Mouse (Mus musculus): ENCODE measurements around the gene Fgf8. TPM values are rescaled to one million over a fixed set of nuclear protein-coding genes. Genes with fewer than 3 reads are reported as not detected.

Fgf8 gene
- polyA plus RNA-seq, 1 experiment = not detected

DNA sequence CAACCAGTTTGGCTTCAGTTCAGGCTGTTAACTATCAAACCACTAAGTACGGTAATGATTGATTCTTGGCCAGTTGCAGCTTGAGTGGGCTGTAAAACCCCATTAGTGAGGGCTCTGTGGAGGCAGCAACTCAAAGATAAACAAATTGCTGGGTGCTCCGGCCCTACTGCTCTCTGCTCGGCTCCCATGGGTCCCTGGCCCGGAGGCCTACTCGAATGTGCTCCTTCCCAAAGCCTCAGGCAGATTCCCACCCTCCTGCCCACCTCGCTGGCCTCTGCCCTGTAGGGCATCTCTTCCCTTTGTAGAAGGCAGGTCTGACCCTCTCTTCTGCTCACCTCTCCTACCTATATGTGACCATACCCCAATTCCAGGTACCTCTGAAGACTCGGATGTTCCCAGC, 8.0 kb downstream of the Fgf8 start:
- WGBS = 32% methylated on average over 7 of the region's 7 CpGs
- no peak for DNase-seq (ENCODE audit: low read depth, low spot score)

DNA sequence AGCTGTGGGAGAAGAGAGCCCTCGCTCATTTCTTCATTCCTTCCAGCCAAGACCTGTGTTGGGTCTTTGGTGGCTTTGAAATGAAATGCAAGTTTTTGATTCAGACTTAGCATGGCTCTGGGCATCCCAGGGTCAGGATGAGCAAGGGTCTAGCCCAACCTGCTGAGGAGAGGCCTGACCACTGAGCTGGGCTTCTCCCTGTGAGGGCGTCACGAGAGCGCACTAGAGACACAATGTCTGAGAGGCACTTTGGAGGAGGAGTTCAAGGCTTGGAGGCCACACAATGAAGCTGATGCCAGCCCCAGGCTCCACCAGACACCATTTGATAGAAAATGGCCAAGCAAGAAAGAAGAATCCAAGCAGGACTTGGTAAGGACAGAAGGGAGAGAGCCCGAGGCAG, 8.5 kb downstream of the Fgf8 start:
- DNase-seq (ENCODE audit: low read depth, low spot score) = no peak
- 77% methylated on average over 5 of the region's 5 CpGs for WGBS

DNA sequence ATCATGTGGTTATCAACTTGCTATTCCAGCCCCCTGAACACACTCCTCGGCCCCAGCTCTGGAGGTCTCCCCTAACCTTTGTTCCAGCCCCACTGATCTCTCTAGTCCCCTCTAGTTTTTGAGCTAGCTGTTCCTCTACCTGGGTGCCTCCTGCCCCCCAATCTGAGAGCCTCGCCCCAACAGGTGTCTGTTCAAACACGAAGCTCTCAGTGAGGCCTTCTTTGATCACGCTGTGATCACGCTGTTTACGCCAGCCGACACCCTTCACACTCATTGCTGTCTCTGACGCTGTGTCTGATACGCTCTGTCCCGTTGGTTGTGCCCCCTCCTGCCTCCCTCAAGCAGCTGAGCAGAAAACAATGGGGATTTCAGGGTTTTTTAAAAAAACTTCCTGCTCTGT, 9.2 kb downstream of the Fgf8 start:
- DNase-seq (ENCODE audit: low read depth, low spot score) = no peak
- 24% methylated on average over 10 of the region's 10 CpGs for WGBS

DNA sequence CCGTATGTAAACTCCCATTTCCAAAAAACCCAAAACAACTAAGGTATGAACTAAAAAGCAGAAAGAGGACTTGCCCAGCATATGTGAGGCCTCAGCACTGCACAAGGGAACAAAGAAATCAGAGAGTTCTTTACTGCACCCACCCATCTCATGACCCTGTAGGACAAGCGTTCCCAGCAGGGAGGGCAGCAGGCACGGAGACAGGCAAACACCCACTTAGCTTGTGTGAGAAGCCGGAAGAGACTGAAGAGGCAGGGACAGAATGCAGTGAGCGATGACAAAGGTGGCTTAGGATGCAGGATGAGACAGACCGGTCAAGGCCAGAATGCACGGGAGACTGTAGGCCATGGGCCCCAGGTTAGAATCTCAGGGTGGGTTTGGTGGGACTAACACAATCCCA, 11.1 kb downstream of the Fgf8 start:
- WGBS = 78% methylated on average over 7 of the region's 7 CpGs
- no peak for DNase-seq (ENCODE audit: low read depth, low spot score)

DNA sequence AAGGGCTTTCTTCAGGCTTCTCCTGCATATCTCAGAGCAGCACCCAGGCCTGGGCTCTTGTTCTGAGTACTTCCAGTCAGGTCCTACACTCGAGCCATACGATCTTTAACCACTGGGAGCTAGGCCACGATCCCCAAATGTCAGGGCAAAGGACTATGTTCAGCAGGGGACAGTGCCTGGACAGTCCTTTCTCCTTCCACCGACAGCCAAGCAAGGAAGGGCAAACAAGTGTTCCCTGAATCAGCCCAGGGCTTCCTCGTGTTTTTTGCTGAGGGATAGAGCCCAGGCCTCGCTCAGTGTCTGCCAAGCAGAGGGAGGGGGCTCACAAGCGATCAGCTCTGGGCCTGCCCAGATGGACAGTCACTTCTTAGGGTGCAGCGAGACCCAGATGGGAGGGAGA, 12.7 kb downstream of the Fgf8 start:
- no peak for DNase-seq (ENCODE audit: low read depth, low spot score)
- WGBS = 66% methylated on average over 8 of the region's 8 CpGs

DNA sequence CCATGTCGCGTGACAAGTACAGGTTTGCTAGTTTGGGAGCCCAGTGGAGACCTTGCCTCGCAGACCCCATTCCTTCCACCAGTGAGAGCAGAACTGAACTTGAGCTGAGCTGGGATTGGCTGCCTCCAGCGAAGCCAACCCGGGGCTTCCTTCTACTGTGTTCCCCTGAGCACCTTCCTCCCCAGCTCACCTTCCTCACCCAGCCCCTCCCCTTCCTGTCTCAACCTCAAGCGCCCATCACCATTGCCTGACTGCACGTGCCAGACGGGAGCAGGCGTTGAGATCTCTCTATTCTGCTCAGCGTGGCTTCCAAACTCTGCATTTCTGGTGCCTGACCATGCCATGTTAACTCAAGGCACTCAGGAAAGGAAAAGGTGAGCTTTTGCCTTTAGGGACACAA, 15.5 kb downstream of the Fgf8 start:
- DNase-seq (ENCODE audit: low read depth, low spot score) = no peak
- WGBS = 63% methylated on average over 10 of the region's 10 CpGs

DNA sequence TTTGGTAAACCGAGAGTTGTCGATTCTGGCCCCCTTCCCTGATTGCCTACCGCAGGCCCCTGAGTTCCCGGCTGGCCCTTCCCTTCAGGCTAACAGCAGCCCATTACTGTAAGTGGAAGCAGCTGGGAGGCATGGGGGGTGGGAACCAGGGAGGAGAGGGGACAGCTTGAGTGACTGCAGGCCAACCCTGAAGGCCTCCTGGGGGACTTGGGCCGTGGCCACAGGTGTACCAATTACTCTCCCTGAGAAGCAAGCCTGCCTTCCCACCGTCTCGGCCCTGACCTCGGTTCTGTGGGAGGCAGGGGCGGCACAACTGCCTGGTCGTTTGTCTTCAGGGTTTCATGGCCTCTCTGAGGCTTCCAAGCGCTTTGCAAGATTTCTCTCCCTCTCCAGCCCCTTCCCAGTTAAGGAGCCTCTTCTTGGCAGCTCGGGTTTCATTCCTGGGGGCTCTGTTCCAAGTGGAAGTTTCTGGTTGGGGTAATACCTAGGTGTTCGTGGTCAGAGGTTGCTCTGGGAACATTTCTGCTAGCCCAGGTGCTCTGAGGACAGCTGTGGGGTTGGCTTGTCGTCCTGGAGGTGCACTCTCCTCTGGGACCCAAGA, 16.9 kb downstream of the Fgf8 start:
- WGBS = 50% methylated on average over 14 of the region's 14 CpGs

DNA sequence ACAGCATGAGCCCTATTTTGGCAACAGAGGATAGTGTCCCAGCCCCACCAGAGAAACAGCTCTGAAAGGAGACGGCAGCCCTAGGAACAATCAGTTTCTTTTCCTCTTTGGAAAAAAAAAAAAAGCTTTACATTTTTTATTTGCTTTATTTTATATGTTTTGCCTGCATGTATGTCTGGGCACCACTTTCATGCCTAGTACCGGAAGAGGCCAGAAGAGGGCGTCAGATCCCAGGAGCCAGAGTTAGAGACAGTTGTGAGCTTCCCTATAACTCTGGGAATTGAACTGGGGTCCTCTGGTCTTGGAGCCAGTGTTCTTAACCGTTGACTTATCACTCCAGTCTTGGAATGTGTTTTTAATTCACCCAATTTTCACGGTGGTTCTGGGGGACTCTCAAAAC, 20.5 kb downstream of the Fgf8 start:
- 58% methylated on average over 5 of the region's 5 CpGs for WGBS
- DNase-seq (ENCODE audit: low read depth, low spot score) = no peak

More for the DNA sequence above, 16.9 kb downstream of the Fgf8 start:
- no peak for DNase-seq (ENCODE audit: low read depth, low spot score)

DNA sequence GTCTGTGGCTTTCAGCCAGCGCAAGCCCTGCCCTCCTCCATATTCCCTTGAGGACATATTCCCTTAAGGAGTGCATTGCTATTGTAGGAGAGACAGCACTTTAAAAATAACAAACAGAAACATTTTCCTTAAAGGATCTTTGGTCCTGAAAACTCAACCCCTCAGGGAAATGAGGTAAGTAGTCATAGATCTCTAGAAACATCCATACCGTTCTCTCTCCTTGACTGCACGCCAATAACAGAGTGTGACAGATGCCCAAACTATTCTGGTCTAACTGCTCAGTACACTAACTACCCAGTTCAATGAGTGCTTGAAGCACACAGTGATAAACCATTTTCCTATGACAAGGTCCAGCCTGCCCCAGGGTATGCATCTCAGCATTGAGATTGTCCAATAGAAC, 24.4 kb downstream of the Fgf8 start:
- DNase-seq (ENCODE audit: low read depth, low spot score) = no peak
- WGBS = 65% methylated on average over 3 of the region's 3 CpGs

DNA sequence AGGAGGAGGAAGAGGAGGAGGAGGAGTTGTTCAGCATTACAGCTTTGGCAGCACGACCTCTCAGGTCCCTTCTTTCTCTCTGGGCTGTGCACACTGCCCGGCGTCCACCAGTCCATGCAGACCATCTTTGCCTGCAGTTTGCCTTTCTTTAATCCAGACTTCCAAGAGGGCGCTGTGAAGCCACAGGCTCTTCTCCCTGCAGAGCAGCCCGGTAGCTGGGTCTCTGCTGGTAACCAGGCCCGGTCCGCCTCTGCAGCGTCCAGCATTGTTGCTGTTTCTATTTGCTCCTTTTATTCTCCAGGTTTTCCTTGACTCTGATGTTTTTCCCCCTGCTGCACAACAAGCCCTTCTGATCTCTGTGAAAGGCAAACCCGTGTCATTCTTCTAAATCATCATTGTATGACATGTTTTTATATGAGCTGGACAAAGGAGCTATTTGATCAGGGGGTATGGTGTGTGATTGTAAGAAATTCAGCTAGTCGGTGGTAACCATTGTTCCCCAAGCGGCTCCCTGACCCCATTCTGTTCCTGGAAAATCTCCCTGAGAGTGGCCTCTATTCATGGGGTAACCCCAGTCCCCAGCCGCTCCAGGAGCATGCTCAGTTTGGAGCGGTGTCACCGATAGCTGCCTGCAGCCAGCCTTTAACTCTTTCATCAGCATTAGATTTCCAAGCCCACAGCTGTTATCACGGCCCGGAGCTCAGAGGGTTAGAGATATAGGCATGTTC, 25.1 kb downstream of the Fgf8 start:
- DNase-seq (ENCODE audit: low read depth, low spot score) = no peak
- WGBS = 13% methylated on average over 16 of the region's 16 CpGs

DNA sequence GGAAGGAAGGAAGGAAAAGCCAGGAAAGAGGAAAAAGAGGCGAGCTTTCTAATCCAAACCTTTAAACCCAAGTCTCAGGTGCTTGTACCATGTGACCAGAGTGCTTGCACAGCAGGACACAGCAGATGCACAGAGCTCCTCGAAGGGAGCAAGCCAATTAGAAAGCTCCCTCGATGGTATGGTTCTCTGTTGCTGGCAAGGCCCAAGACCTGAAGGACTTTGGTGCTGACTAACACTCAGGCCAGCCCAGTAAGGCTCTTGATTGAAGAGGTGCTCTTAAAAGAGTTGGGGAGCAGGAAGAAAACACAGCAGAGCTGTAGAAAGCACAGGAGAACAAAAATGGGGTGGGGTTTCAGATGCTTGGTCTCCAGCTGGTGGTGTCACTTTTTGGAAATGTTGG, 34.0 kb downstream of the Fgf8 start:
- DNase-seq (ENCODE audit: low read depth, low spot score) = no peak
- 48% methylated on average over 3 of the region's 3 CpGs for whole genome bisulfite sequencing

DNA sequence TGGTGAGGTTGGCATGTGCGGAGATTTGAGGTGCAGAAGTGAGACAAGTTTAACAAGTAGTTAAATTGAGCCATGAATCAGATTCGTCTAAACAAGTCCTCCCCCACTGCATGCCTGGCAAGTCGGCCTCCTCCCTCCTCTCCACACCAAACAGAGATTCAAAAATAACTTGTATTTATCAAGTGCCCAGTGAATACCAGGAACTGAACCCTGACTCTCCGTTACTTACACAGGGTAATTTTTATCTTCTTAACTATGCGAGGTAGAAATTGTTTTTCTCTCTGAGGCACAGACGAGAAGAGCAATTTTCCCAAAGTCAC, 46.5 kb downstream of the Fgf8 start:
- 28% methylated on average over 6 of the region's 6 CpGs for WGBS
- DNase-seq (ENCODE audit: low read depth, low spot score) = no peak

DNA sequence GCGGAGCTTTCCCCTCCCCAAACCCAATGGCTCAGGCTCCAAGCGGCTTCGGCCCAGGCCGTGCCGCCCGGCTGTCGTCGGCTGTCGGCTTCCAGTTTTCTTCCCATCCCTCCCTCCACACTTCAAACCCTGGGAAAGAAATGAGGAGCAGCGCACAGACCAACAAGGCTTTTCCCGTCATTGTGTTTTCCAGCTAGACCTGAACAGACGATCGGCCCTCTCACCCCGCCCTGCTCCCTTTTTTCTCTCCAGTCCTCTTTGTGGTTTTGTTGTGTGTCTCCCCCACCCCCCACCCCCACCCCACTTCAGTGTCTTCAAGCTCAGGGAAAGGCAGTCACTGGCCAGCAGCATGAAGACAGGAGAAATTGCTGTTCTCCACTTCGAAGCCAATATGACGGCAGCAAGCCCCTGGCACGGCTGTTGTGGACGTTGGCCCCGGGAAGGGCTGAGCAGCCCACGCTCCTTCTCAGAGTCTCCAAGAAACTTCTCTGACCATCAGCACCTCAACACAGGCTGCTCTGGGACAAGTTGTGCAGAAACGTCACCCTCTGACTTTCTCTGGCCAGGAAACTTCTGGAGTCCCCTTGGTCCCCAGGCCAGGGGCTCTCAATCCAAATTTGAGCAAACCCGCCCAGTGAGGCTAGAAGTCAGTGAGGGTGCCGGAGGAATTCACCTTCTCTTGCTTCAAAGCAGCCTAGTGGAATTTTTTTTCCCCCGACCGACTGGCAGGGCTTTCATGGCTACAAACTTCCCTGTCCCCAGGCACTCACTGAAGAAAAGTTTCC, 47.0 kb downstream of the Fgf8 start:
- DNase-seq (ENCODE audit: low read depth, low spot score) = no peak
- 31% methylated on average over 25 of the region's 25 CpGs for WGBS

DNA sequence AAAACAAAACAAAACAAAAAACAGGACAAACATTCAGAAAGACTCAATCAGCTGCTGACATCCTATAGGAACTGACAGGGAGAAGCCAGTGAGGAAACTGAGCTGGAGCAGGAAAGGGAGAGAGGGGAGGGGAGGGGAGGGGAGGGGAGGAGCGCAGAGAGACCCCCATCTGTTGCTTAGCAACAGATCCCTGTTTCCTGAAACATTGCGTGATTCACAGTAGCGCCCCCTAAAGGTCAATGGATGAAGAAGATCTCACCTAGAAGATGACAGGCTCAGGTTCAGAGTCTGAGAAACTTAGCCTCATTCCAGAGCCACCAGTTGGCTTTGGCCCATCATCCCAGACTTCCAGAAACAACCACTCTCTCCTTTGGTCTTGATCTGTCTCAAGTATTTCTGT, 48.7 kb downstream of the Fgf8 start:
- DNase-seq (ENCODE audit: low read depth, low spot score) = no peak
- WGBS = 30% methylated on average over 3 of the region's 3 CpGs

DNA sequence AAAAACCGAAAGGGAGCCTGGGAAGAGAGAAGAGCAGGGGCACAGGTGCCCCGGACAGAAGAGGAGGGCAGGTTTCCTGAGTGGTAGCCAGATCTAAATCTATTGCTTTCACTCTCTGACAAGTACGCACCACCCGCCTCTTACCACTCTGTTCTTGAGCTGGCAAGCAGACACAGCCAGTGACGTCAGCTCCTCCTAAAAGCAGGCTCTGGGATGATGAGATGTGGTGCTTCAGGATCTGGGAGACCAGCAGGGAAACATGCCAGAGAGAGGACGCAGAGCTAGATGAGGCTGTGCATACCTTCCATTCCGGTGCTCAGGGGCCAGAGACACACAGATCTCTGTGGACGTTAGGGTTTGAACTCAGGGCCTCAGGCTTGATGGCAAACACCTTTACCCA, 50.5 kb downstream of the Fgf8 start:
- WGBS = 85% methylated on average over 8 of the region's 8 CpGs
- DNase-seq (ENCODE audit: low read depth, low spot score) = no peak

DNA sequence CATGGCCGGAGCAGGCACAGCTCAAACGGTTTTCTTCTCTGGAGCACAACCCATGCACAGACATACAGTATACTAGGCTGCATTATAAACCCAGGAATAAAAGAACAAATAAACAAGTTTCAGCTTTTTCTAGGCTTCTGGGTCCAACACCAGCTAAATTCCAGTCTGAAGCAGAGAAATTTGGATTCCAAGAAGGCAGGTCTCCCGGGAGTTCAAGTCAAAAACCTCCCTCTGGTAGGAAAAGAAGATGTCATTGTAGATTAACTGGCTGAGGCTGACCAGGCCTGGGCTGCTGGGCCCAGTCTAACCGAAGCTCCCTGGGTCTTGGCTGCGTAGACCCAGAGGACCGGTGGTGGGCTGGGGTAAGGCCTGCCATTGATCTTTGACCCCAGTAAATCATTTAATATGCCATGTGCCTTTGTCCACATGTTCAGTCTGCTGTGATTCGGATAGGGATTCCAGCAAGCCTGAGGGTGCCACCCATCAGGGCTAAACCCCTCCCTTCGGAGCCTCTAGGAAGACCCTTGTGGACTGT, 51.6 kb downstream of the Fgf8 start:
- 49% methylated on average over 8 of the region's 8 CpGs for WGBS
- DNase-seq (ENCODE audit: low read depth, low spot score) = no peak

DNA sequence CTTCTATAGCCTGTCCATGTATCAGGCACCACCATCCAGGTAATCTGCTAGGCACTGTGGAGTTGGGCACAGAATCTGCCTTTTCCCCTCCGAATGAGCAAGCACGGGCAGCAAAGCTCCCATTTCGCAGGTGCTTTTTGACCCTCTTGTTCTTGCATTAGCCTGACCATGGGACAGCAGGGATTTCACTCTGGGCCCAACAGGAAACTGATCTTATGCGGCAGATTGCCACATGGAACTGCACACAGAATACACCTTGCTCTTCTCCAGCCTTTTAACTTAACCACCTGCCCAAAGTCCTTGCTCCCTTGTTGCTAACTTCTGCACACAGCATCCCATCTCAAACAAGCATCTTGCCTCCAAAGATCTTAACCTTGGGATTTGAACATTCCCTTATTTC, 55.7 kb downstream of the Fgf8 start:
- DNase-seq (ENCODE audit: low read depth, low spot score) = no peak
- WGBS = 65% methylated on average over 4 of the region's 4 CpGs
